Mouse (Mus musculus) hindbrain, postnatal 0 days (tissue): Measurements from ENCODE around the gene Catsper4. TPM values are rescaled to one million over a fixed set of nuclear protein-coding genes. Genes with fewer than 3 reads are reported as not detected.

Experiments
- ATAC-seq: fragments of 200-750 bp; cut with Nextera tagmentation; 2 replicates; pipeline ENCODE4 v1.8.0; 2017; ENCODE audit warnings: mild to moderate bottlenecking, moderate TSS enrichment, moderate library complexity
- DNase-seq: peaks from one replicate; pipeline ENCODE4 v3.0.0-alpha.2; 2015; ENCODE audit warnings: low spot score
- H3K27ac ChIP-seq: fragments of 300-500 bp; sonication (generic); 2 replicates; pipeline ENCODE4 v1.5.1; 2014; ENCODE audit warnings: mild to moderate bottlenecking
- H3K27me3 ChIP-seq: fragments of 300-500 bp; sonication (generic); 2 replicates; pipeline ENCODE4 v1.6.1; 2014; ENCODE audit warnings: low read length, mixed read lengths; ENCODE audit not compliant: insufficient read depth
- H3K36me3 ChIP-seq: fragments of 300-500 bp; sonication (generic); 2 replicates; pipeline ENCODE4 v1.6.1; 2014; ENCODE audit warnings: low read length, mixed read lengths; ENCODE audit not compliant: insufficient read depth
- H3K4me1 ChIP-seq: fragments of 300-500 bp; sonication (generic); 2 replicates; pipeline ENCODE4 v1.6.1; 2014; ENCODE audit warnings: antibody characterized with exemption, low read length, mixed read lengths; ENCODE audit not compliant: insufficient read depth
- H3K4me2 ChIP-seq: fragments of 300-500 bp; sonication (generic); 2 replicates; pipeline ENCODE4 v1.6.1; 2014; ENCODE audit warnings: low read depth, mild to moderate bottlenecking, low read length, moderate library complexity, mixed read lengths
- H3K4me3 ChIP-seq: fragments of 300-500 bp; sonication (generic); 2 replicates; pipeline ENCODE4 v1.5.1; 2014; ENCODE audit warnings: low read length
- H3K9ac ChIP-seq: fragments of 300-500 bp; sonication (generic); replicated peaks from 2 replicates; pipeline ENCODE4 v1.6.1; 2014; ENCODE audit warnings: mild to moderate bottlenecking, low read length, moderate library complexity, mixed read lengths
- H3K9me3 ChIP-seq: fragments of 300-500 bp; sonication (generic); 2 replicates; pipeline ENCODE4 v1.6.1; 2016; ENCODE audit warnings: low read length, mixed read lengths
- CTCF ChIP-seq: IDR thresholded peaks from 2 replicates; pipeline ENCODE4 v1.5.1; 2016; ENCODE audit warnings: antibody characterized with exemption, control low read depth, low read depth
- WGBS: fragments of 180-500 bp; shearing (Covaris S2); extraction: QIAGEN DNeasy Blood & Tissue Kit; methylation state at CpG from one replicate; pipeline ENCODE4 v1.1.7; 2014; 5-methylcytosine and 5-hydroxymethylcytosine counted together
- polyA plus RNA-seq: library from polyadenylated mRNA; unstranded; fragments of >200 nt; fragmentation: Nextera tagmentation; extraction: Ambion mirVana; gene quantifications from 2 replicates; pipeline ENCODE4 v1.2.1, GENCODE M21; 2015
- total RNA-seq: library from RNA; depleted of rRNA; stranded (reverse); fragments of >200 nt; gene quantifications from 2 replicates; pipeline ENCODE4 v1.2.3, GENCODE M21; 2014

The Catsper4 gene
- total and polyA plus RNA-seq, 2 experiments from 2014 or later = 0.20 TPM; not detected in 1

DNA sequence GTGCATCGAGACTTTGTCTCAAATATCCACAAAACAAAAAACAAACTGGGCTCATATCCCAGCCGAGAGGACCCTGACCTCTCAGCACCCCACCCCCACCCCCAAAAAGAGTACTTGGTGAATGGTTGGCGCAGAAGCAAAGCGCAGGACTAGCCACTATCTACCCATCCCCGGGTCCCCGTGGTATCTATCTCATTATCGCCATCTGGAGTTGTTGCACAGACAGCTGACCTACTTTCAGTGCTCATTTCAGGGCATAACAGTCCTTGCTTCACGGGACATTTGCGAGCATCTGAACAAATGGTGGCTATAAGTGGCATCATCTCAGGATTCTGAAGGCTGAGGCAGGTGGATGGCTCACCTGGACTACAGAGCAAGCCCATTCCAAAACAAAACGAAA lies 11.5 kb upstream of the Catsper4 start:
- no peak overlapping the region for H3K27ac ChIP-seq
- H3K27me3 ChIP-seq = no peaks in the 10 kb centered on the region
- DNase-seq = no peak
- H3K9me3 ChIP-seq = no peaks in the 10 kb centered on the region
- peak overlapping the region; percentile 45 for H3K4me2 ChIP-seq
- ATAC-seq = 0 out of 2 replicates have a peak, but pooled peaks have one; percentile 22
- H3K4me1 ChIP-seq = peaks cover 7% of the 10 kb centered on the region; the same call in 1 of the 2 replicates
- WGBS = 12% methylated on average over 10 of the region's 10 CpGs
- H3K4me3 ChIP-seq = no peak overlapping the region
- H3K36me3 ChIP-seq = no peaks in the 10 kb centered on the region
- no peak for TF ChIP-seq CTCF
- no peak overlapping the region for H3K9ac ChIP-seq

DNA sequence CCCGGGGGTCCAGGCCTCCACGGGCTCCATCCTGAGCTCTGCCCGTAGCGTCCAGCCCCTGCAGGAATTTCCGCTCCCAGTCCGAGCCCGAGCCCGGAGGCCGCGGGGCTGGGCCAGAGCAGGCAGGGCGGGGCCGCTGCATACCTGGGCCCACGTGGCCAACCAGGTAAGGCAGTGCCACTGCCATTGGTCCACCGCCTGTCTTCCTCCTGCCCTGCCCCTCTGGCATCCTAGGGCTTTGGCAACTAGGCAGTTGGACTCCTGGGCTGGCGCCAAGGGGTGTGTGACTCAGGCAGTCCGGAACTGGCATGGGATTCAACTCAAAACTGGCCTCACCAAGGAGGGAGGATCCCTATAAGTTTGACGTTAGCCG lies 11.1 kb upstream of the Catsper4 start, which contains the start of gene Cnksr1:
Gene Cnksr1, minus strand, starts transcription at position 121 of the 373 bp plus-strand sequence.
- ATAC-seq = peak; percentile 49; the same call in 1 of the 2 replicates
- DNase-seq = peak; percentile 65
- Histone ChIP-seq H3K9ac (no peak within 1 kb of the TSS), H3K4me1 (peaks cover 7% of the 10 kb centered on the region; the same call in 1 of the 2 replicates), H3K27me3 (no peaks in the 10 kb centered on the region), H3K36me3 (no peaks in the 10 kb centered on the region), H3K4me2 (peak within 1 kb of the TSS; percentile 45), H3K4me3 (peak within 1 kb of the TSS; percentile 14), H3K9me3 (no peaks in the 10 kb centered on the region), H3K27ac (no peak within 1 kb of the TSS)
- no peak for TF ChIP-seq CTCF
- 3% methylated on average over 18 of the region's 18 CpGs for WGBS

DNA sequence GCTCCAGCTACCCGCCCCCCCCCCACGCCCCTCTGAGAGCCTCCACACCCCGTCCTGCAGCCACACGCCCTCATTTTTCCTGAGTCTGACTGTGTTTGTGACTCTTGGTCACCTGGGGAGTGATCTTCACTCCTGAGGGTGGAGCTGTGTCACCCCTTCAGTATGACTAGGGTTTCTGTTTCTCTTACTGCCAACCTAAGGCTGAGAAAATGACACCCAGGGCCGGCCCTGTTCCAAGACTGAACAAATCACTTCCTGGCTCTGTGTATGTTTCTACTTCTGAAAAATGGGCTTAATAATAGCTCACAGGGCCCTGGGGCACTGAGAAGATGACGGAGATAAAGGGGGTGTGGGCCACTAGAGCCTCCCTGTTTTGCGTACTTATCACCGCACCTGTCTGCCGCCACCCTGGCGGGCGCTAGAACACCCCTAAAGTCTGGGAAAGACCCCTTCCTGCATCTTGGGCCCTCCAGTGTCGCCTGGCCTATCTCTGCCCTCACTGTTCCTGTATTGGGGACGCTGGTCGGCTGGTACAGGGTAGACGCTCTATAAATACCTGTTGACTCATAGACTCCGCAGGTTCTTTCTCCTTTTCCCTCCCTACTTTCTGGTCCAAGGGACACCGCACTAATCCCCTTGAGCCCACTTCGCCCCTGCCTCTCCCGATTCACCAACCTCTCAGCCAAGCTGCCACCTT lies 10.5 kb upstream of the Catsper4 start:
- ATAC-seq = 0 out of 2 replicates have a peak, but pooled peaks have one; percentile 38

GRCm38 (mm10) chr4:134234876-134235275 lies 7.7 kb upstream of the Catsper4 start:
- no peak overlapping the region for H3K4me2 ChIP-seq
- no peaks in the 10 kb centered on the region for H3K36me3 ChIP-seq
- H3K4me3 ChIP-seq = no peak overlapping the region
- DNase-seq (no peak), ATAC-seq (no peak)
- H3K9me3 ChIP-seq = no peaks in the 10 kb centered on the region
- no peak overlapping the region for H3K9ac ChIP-seq
- WGBS = 75% methylated on average over 5 of the region's 5 CpGs
- no peaks in the 10 kb centered on the region for H3K27me3 ChIP-seq
- H3K4me1 ChIP-seq = peaks cover 7% of the 10 kb centered on the region; the same call in 1 of the 2 replicates
- no peak overlapping the region for H3K27ac ChIP-seq
- no peak for TF ChIP-seq CTCF

More for the DNA sequence above, 10.5 kb upstream of the Catsper4 start:
- Histone ChIP-seq H3K9ac (no peak overlapping the region), H3K27ac (no peak overlapping the region), H3K9me3 (no peaks in the 10 kb centered on the region), H3K4me2 (peak overlapping the region; percentile 45), H3K4me1 (peaks cover 7% of the 10 kb centered on the region; the same call in 1 of the 2 replicates), H3K4me3 (peak overlapping the region; percentile 14), H3K27me3 (no peaks in the 10 kb centered on the region), H3K36me3 (no peaks in the 10 kb centered on the region)
- no peak for DNase-seq
- WGBS = 36% methylated on average over 19 of the region's 19 CpGs
- TF ChIP-seq CTCF = no peak

- Histone ChIP-seq H3K9me3 (no peaks in the 10 kb centered on the region), H3K4me1 (no peaks in the 10 kb centered on the region), H3K4me3 (no peak overlapping the region), H3K36me3 (no peaks in the 10 kb centered on the region), H3K4me2 (no peak overlapping the region), H3K27me3 (no peaks in the 10 kb centered on the region), H3K9ac (no peak overlapping the region), H3K27ac (no peak overlapping the region)
- ATAC-seq (no peak), DNase-seq (no peak)
- 41% methylated on average over 8 of the region's 8 CpGs for WGBS
- no peak for TF ChIP-seq CTCF
Observed at GRCm38 (mm10) chr4:134230431-134230830, 3.2 kb upstream of the Catsper4 start.

DNA sequence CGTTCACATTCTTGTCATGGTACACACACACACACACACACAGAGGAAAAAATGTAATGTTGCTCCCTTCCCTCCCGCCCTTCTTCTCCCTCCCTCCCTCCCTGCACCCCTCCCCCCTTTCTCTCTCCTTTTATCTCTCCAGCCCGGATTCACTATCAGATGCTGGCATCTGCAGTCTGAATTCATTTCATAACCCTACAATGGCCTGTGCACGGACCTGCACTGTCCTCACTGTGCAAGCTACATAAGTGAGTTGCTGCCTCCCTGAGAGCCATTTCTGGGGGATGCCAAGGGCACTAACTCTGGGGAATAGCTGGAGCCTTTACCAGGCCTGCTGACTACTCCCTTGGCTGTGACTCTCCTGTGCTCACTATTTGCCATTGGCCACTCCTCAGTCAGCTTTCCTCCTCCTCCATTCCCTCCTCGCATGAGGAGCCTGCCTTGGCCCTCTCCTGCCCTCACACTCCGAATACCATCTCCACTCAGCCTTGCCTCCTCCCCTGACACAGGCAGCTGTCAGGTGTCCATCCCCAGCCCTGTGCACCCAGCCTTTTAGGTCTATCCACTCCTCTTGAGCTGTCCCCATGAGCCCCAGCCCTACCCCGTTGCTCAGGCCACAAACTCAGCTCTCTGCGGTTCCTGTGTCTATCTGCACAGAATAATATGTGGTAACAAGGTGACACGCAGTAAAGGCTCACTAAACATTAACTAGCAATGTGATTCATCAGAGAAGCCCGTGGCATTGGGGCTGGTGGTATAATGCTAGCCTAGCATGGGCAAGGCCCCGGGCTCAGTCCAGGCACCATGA lies 4.2 kb downstream of the Catsper4 start:
- Histone ChIP-seq H3K27ac (no peak overlapping the region), H3K4me2 (no peak overlapping the region), H3K36me3 (no peaks in the 10 kb centered on the region), H3K27me3 (no peaks in the 10 kb centered on the region), H3K4me1 (no peaks in the 10 kb centered on the region), H3K9ac (no peak overlapping the region), H3K9me3 (no peaks in the 10 kb centered on the region), H3K4me3 (no peak overlapping the region)
- 63% methylated on average over 11 of the region's 11 CpGs for WGBS
- TF ChIP-seq CTCF = no peak
- ATAC-seq (no peak), DNase-seq (no peak)
